Mouse (Mus musculus): ENCODE results near the gene Phpt1.

Phpt1 gene

GRCm38 (mm10) chr2:25574579-25575431 is at the start of gene Phpt1, which contains the start of gene Mamdc4:
Gene Phpt1 (minus strand): TSS chr2:25575224.
Gene Mamdc4 (minus strand): TSS chr2:25574845.
- DNase-seq (ENCODE audit: low read depth, low spot score): peak; percentile 98

GRCm38 (mm10) chr2:25621229-25622200 is 46.5 kb upstream of the Phpt1 start, which contains the start of gene Tmem141:
Gene Tmem141 (minus strand): TSS chr2:25622005.
- peak; percentile 88 for DNase-seq (ENCODE audit: low read depth, low spot score)

DNA sequence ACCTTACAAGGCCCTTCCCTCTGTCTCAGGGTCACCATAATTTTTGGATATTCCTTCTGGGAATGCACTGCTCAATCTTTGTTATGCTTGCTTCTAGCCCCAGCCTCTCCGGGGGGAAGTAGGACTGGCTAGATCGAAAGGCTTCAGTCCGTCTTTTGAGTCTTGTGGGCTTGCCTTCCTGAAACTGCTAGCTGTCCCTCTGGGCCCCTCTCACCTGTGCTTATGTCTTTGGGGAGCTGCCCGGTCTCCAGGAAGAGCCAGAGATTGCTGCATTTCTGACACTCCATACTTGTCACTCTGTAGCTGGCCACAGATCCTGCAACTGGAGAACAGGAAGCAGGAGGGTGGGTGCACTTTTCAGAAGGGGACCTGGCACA is 45.8 kb upstream of the Phpt1 start:
- no peak for DNase-seq (ENCODE audit: low read depth, low spot score)

DNA sequence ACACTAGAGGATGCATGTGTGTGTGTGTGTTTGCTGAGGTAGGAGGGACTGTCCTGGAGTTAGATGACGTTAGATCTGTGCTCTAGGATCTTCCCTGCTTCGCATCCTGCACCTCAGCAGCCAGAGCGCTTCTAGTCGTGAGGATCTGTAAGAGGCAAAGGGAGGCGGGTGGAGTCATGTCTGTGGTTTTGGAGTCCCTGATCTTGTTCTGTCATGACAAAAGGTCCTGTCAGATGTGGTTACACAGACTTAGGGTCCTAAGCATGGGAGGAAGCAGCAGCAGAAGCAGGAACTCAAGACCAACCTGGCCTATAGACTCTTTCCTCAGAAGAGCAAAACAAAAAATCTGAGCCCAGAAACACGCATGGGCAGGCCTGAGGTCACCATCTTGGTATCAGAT is 45.4 kb upstream of the Phpt1 start:
- DNase-seq (ENCODE audit: low read depth, low spot score): no peak

DNA sequence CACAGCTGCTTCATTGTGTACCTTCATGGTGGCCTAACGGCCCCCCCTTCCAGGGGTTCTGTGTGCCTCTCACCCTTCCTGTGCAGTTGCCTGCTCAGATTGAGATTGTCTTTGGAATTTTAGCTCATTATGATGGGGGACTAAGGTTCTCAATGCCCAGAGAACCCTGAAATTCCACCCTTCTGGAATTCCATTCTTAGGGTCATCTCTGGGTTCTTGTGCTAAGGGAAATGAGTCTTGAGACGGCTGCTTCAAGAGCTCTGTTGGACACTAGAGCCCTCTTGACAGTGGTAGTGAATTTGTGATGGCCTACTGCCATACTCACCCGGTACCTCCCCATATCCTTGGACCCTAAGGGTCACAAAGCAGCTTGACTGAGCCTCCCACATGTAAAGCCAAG is 42.6 kb upstream of the Phpt1 start, which contains the start of gene Ccdc183:
Ccdc183 (minus strand) TSS at position 101 of the 400 bp plus-strand sequence.
- no peak for DNase-seq (ENCODE audit: low read depth, low spot score)

- peak; percentile 39 for DNase-seq (ENCODE audit: low read depth, low spot score)
These were observed 41.4 kb upstream of the Phpt1 start for GRCm38 (mm10) chr2:25616398-25616797.

- DNase-seq (ENCODE audit: low read depth, low spot score): no peak
These were observed 33.6 kb upstream of the Phpt1 start for GRCm38 (mm10) chr2:25608671-25609070.

GRCm38 (mm10) chr2:25607761-25608622 is 33.0 kb upstream of the Phpt1 start, which contains the start of gene Rabl6:
Gene Rabl6 (minus strand): TSS chr2:25608521.
- peak; percentile 93 for DNase-seq (ENCODE audit: low read depth, low spot score)

DNA sequence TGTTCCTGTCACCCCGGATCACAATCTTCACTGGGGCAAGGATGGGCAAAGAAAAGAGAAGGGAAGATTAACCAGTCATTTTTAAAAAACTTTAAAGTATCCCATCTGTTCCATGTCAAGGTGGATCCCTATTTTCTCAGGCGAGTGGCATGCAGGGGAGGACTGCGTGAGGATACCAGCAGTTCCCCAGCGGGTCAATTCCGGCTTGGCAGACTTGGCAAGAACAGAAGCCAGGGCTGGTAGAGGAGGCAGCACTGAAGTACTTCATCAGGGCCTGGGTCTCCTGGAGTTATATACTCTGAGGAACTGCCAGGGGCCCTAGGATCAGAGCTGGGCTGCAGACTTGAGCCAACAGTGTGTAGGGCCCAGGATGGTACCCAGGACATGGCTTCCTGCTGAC is 27.5 kb upstream of the Phpt1 start:
- DNase-seq (ENCODE audit: low read depth, low spot score): no peak

- no peak for DNase-seq (ENCODE audit: low read depth, low spot score)
These were observed 25.0 kb upstream of the Phpt1 start for GRCm38 (mm10) chr2:25600037-25600436.

DNA sequence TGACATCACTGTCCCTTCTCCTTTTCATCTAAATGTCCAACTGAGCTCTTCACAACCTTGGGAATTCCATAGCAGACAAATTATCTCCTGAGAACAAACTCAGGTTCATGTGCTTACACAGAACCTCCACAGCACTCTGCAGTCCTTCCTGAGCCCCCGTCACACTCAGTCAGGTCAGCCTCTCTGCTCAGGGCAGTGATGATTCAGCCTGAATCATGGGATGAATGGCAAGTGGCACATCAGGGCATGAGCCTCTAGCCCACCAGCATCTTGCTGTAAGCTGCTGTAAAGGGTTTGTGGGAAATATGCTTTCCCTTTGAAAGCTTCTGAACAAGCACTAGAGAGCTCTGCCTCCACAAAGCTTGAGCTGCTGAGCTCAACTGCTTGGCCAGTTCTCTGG is 23.7 kb upstream of the Phpt1 start:
- no peak for DNase-seq (ENCODE audit: low read depth, low spot score)

DNA sequence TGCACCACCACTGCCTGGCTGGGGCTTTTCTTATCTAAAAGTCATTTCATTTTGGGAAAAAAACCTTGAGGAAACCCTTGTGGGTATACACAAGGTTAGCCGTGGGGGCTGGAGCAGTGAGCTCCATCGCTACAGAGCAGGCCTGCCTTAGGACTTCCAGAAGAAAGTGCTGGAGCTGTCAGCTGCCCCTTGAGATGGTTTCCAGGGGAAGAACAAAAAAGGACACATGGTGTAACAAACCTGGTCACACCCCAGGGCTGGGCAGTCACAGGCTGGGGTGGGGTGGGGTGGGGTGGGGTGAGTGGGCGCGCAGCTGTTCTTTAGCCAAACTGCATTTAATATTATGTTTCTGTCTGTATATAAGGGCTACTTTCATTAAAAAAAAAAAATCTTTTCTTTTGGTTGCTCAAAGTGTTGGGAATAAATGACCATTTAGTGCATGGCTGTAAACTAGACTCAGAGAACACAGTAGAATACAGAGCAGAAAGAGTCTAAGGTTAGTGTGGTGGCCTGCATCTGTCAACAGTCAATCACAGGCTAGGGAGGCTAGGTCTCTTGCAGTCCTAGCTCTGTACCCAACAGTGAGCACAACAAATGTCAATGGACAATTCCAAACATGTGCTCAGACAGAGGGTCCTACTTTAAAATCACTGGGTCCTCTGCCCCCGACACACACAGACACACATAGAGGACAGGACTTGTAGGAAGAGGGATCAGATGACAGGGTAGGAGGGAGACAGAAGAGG is 21.9 kb upstream of the Phpt1 start:
- DNase-seq (ENCODE audit: low read depth, low spot score): no peak

- peak; percentile 56 for DNase-seq (ENCODE audit: low read depth, low spot score)
These were observed 16.8 kb upstream of the Phpt1 start for GRCm38 (mm10) chr2:25591863-25592262.

GRCm38 (mm10) chr2:25588227-25588907 is 13.3 kb upstream of the Phpt1 start:
- no peak for DNase-seq (ENCODE audit: low read depth, low spot score)

DNA sequence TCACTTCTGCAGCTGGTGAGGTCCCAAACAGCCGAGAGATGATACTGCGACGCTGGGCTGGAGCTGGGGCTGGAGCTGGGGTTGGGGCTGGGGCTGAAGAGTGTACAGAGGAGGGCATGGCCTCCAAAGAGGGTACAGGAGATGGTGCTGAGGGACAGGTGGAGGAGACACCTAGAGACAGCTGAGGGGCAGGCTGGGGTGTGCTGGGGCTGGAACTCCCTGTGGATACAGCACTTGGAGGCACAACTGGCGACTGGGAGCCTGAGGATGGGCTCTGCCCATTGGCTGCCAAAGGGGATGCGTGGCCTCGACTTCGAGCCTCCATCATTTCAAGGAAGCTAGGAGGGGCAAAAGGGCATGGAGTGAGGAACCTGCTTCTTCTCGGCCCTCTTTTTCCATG is 12.3 kb upstream of the Phpt1 start:
- DNase-seq (ENCODE audit: low read depth, low spot score): no peak

DNA sequence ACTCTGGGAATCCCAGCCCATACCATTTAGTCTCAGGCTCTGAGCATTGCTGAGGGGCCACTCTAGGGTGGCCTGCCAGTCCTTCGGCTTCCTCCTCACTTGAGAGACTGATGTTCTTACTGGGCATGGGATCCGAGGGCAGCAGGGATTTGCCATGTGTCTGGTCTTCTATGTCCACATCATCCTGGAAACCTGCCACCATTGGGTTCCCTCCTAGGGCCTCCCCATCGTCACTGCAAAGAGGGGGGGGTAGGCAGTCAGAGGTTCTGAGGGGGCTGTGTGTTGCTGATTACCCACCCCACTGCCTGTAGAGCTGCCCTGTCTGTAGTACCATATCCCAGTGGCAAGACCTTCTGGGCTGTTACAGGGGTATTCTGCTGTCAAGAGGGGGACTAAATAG is 10.6 kb upstream of the Phpt1 start:
- DNase-seq (ENCODE audit: low read depth, low spot score): no peak

DNA sequence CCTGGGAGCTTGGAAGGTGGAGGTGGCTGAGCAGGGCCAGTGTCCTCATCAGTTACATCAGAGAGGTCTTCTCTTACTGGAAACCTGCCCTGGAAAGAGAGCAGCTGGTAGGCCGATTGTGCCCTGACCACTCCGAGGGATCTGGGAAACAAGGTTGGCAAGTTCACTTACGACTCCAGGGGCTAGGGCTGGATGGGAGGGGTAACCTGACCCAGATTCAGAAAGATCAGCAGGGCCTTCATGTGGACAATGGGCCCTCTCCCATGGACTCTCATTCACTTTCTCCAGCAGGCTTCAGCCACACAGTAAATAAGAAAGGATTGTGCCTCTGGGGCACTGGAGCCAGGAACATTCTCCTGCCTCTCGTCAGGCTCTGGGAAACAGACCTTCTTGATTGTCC is 9.8 kb upstream of the Phpt1 start:
- no peak for DNase-seq (ENCODE audit: low read depth, low spot score)

DNA sequence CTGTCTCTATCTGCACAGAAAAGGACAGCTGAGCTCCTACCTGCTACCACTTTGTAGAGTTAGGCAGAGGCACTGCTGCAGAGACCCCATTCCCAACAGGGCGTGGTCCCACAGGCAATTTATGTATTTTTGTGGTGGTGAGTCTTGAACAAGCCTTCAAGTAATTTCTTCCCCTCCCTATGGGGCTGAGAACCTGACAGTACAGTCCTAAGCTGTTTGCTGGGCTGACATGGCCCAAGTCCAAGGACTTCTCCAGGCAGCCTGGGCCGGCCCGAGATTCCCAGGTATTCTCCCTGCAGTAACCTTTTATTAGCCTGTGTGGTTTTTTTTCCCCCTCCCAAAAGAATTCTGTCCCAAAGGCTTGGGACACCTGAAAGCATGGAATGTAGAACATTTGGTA is 9.1 kb upstream of the Phpt1 start:
- DNase-seq (ENCODE audit: low read depth, low spot score): no peak

GRCm38 (mm10) chr2:25583571-25583970 is 8.5 kb upstream of the Phpt1 start:
- DNase-seq (ENCODE audit: low read depth, low spot score): no peak

GRCm38 (mm10) chr2:25583120-25583481 is 8.1 kb upstream of the Phpt1 start:
- DNase-seq (ENCODE audit: low read depth, low spot score): no peak

Data from ZHBTc4 (cell line).